Mouse (Mus musculus): ENCODE measurements at regions not wholly inside any gene's neighbourhood (a gene's known extent, or its start where the extent isn't known, plus 50 kb on each side); places are given as distances from the start of the nearest gene placed in this dataset.

DNA sequence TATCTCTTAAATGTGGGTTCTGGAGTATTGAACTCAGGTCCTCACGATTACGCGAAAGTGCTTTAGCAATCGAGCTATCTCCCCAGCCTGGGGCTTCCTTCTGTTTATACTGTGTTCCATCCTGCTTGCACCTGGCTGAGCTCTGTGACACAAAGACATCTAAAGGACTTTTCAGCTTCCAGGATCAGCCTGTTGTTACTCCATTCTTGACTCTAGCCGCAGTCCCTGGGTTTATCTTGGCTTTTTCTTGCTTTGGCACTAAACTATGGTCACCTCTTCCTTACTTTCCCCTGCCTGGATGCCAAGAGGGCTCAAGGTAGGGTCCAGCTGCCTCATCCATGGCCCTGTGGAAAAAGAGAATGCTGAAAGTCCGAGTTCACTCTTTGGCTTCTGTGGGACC lies 261.9 kb downstream of the 1810013L24Rik start:
- TF ChIP-seq GATA1 (IDR thresholded peaks at IDR 0.05; ENCODE audit: low read length), result no peak
- TF ChIP-seq TAL1 (IDR thresholded peaks at IDR 0.05; ENCODE audit: low read length), result no peak

Measured in erythroblast, embryonic 14.5 days (primary cell).